Mouse (Mus musculus) spleen, adult 2 months (tissue): Measurements from ENCODE around the gene Rora.

Experiments used
- CTCF ChIP-seq: fragments of 200-500 bp; IDR thresholded peaks from 2 replicates; pipeline ENCODE4 v1.5.1; 2011; ENCODE audit warnings: mild to moderate bottlenecking, inconsistent platforms; ENCODE audit not compliant: insufficient read depth, insufficient read length, insufficient replicate concordance; ENCODE audit errors: extremely low read depth
- POLR2A ChIP-seq: fragments of 200-500 bp; IDR thresholded peaks from 2 replicates; pipeline ENCODE4 v1.6.1; 2011; ENCODE audit warnings: low read depth, low read length, inconsistent platforms

GRCm38 (mm10) chr9:69274766-69275485 lies 621.3 kb downstream of the Rora start:
- no peak for TF ChIP-seq POLR2A
- TF ChIP-seq CTCF = no peak
